Mouse (Mus musculus): ENCODE data around the gene Fam129b. TPM values are rescaled to one million over a fixed set of nuclear protein-coding genes. Genes with fewer than 3 reads are reported as not detected.
A peak's percentile ranks its signal among the peaks of the same experiment; 100 is the strongest.

Gene Fam129b
- polyA plus RNA-seq, 1 experiment from 2014 or later: 39.0 TPM

DNA sequence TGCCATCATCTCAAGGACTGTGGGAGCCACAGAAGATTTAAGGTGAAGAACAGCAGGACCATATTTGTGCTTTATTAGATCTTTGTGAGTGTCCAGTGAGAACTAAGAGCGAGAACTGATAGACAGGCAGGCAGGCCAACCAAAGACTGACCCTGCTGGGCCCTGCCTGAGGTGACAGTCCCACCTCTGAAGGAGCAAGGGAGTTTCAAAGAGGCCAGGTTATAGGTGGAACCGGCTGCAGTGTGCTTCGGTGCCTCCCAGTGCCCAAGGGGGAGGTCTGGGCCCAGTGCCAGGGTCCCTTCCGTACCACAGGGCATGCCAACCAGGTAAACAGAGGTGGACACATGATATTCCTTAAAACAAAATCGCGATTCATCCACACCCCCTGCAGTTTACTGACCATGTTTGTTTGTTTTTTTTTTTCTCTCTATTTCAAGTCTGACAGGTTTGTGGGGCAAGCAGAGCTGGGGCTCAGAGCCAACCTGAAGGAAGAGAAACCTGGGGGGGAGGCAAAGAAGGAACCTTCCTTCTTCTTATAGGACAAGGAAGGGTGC lies 6.1 kb upstream of the Fam129b start:
- Histone ChIP-seq H3K9me3 (ENCODE audit: control insufficient read depth, low read length) (no peaks in the 10 kb centered on the region), H3K27ac (replicated peaks; ENCODE audit: low read depth, low read length) (peak overlapping the region; percentile 65), H3K4me3 (ENCODE audit: low read depth, low read length) (no peak overlapping the region), H3K36me3 (ENCODE audit: control insufficient read depth, insufficient read depth, low read length) (no peaks in the 10 kb centered on the region), H3K4me1 (ENCODE audit: control insufficient read depth, insufficient read depth, low read length) (peaks cover 8% of the 10 kb centered on the region; the same call in 1 of the 2 replicates), H3K27me3 (replicated peaks; ENCODE audit: control insufficient read depth, insufficient read depth, low read length) (no peaks in the 10 kb centered on the region), H3K4me2 (ENCODE audit: low read depth, low read length) (no peak overlapping the region), H3K9ac (ENCODE audit: low read depth, low read length) (no peak overlapping the region)
- ATAC-seq (ENCODE audit: low read depth) (peak; percentile 38; the same call in 1 of the 2 replicates), DNase-seq (ENCODE audit: low spot score) (peak; percentile 59)
- WGBS: 52% methylated on average over 6 of the region's 6 CpGs

DNA sequence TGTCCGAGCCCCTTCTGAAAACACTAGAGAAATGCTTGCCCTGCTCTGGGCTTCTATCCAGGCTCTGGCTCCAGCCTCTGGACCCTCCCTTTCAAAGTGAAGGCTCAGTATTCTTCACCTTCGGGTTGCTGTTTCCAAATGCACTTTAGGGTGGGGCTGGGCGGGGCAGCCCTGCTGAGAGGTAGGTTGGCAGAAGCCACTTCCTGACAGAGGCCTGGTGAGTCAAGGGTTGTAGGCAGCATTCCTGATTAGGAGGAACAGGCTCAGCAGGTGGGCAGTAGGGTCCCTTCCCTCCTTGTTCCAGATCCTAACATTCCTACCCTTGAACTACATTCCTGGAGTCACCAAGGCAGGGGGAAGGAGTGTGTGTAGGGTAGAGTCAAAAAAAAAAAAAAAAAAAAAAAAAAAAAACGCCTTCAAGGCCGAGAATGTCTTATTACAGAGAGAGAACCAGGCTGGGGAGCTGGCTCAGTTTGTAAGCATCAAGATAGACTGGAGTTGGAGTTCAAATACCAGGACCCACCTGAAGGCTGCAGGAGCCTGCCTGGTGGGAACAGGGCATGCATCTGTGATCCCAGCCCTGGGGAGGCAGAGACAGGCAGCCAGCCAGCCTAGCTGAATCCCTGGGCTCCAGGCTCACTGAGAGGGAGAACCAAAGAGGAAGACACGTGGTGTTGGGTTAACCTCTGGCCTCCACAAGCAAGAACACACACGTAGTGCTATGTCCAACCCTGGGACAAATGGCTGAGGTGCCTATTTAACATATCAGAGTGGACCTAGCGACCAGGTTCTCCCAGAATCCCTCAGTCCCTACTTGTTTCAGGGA lies 5.4 kb upstream of the Fam129b start:
- no peak for DNase-seq (ENCODE audit: low spot score)
- no peak overlapping the region for H3K4me2 ChIP-seq (ENCODE audit: low read depth, low read length)
- 45% methylated on average over 7 of the region's 8 CpGs for WGBS
- no peaks in the 10 kb centered on the region for H3K9me3 ChIP-seq (ENCODE audit: control insufficient read depth, low read length)
- ATAC-seq (ENCODE audit: low read depth): peak; percentile 24; the same call in 1 of the 2 replicates
- no peaks in the 10 kb centered on the region for H3K36me3 ChIP-seq (ENCODE audit: control insufficient read depth, insufficient read depth, low read length)
- no peak overlapping the region for H3K4me3 ChIP-seq (ENCODE audit: low read depth, low read length)
- H3K9ac ChIP-seq (ENCODE audit: low read depth, low read length): no peak overlapping the region
- peak overlapping the region; percentile 65 for H3K27ac ChIP-seq (replicated peaks; ENCODE audit: low read depth, low read length)
- H3K27me3 ChIP-seq (replicated peaks; ENCODE audit: control insufficient read depth, insufficient read depth, low read length): no peaks in the 10 kb centered on the region
- H3K4me1 ChIP-seq (ENCODE audit: control insufficient read depth, insufficient read depth, low read length): peaks cover 12% of the 10 kb centered on the region; the same call in 1 of the 2 replicates

DNA sequence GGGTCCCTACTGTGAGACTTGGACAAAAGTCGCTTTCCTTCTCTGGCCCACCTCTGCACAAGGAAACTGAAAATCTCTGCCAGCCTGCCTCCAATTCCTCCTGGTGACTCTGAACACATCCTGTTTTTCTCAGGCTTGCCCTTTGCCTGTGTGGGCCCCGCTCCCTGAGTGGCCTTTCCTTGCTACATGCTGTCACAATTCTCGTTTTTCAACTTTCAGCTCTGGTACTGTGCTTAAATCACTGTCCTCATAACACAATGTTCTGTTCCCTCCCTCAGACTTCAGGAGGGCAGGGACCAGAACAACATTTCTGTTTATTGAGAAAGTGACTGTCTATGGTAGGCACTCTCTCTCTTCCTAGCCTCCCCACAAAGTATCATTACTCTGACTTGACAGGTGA lies 1.8 kb upstream of the Fam129b start:
- peak overlapping the region; percentile 91; the same call in 1 of the 2 replicates for H3K4me2 ChIP-seq (ENCODE audit: low read depth, low read length)
- 58% methylated on average over 3 of the region's 3 CpGs for WGBS
- no peak overlapping the region for H3K4me3 ChIP-seq (ENCODE audit: low read depth, low read length)

DNA sequence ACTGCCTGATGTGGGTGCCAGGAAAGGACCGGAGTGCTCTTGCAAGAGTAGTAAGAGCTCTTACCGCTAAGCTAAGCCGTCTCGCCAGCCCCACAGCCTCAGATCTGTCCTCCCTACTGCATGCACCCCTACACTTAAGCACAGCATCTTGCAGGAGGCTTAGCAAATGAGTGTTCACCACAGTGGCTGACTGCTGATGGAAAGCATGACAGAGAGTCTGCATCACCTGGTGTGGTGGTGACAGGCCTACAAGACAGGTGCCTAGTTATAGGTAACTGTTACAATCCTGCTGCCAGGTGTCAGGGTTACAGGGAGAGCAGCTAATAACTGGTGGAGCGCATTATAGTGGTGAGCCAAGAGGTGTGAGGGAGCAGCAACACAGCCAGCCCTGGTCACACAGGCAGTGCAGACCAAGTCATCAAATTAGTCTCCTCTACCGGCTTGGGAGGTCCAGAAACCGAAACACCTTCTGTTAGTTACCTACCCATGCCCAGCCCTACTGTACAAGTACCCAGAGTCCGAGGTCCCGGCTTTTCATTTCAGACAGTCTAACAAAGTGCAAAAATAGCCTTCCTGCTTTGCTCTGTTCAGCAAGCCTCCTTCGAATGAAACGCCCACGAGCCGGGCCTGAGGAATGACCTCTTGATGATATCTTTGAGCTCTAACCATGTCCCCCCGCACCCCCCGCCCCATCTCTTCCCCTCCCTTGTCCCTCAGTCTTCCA lies 801 bp upstream of the Fam129b start:
- peak overlapping the region; percentile 88 for H3K4me3 ChIP-seq (ENCODE audit: low read depth, low read length)
- peaks cover 44% of the 10 kb centered on the region for H3K4me1 ChIP-seq (ENCODE audit: control insufficient read depth, insufficient read depth, low read length)
- 9% methylated on average over 15 of the region's 15 CpGs for WGBS
- peak overlapping the region; percentile 91 for H3K27ac ChIP-seq (replicated peaks; ENCODE audit: low read depth, low read length)
- peak overlapping the region; percentile 91 for H3K4me2 ChIP-seq (ENCODE audit: low read depth, low read length)
- DNase-seq (ENCODE audit: low spot score) (peak; percentile 58), ATAC-seq (ENCODE audit: low read depth) (peak; percentile 17)
- H3K9me3 ChIP-seq (ENCODE audit: control insufficient read depth, low read length): no peaks in the 10 kb centered on the region
- no peaks in the 10 kb centered on the region for H3K27me3 ChIP-seq (replicated peaks; ENCODE audit: control insufficient read depth, insufficient read depth, low read length)
- peak overlapping the region; percentile 92 for H3K9ac ChIP-seq (ENCODE audit: low read depth, low read length)
- no peaks in the 10 kb centered on the region for H3K36me3 ChIP-seq (ENCODE audit: control insufficient read depth, insufficient read depth, low read length)

More for the DNA sequence above, 1.8 kb upstream of the Fam129b start:
- no peak overlapping the region for H3K9ac ChIP-seq (ENCODE audit: low read depth, low read length)
- DNase-seq (ENCODE audit: low spot score) (no peak), ATAC-seq (ENCODE audit: low read depth) (no peak)
- H3K4me1 ChIP-seq (ENCODE audit: control insufficient read depth, insufficient read depth, low read length): peaks cover 34% of the 10 kb centered on the region
- no peaks in the 10 kb centered on the region for H3K36me3 ChIP-seq (ENCODE audit: control insufficient read depth, insufficient read depth, low read length)
- no peaks in the 10 kb centered on the region for H3K9me3 ChIP-seq (ENCODE audit: control insufficient read depth, low read length)
- H3K27me3 ChIP-seq (replicated peaks; ENCODE audit: control insufficient read depth, insufficient read depth, low read length): no peaks in the 10 kb centered on the region
- H3K27ac ChIP-seq (replicated peaks; ENCODE audit: low read depth, low read length): 0 out of 2 replicates have a peak overlapping the region, but pooled peaks have one; percentile 39

DNA sequence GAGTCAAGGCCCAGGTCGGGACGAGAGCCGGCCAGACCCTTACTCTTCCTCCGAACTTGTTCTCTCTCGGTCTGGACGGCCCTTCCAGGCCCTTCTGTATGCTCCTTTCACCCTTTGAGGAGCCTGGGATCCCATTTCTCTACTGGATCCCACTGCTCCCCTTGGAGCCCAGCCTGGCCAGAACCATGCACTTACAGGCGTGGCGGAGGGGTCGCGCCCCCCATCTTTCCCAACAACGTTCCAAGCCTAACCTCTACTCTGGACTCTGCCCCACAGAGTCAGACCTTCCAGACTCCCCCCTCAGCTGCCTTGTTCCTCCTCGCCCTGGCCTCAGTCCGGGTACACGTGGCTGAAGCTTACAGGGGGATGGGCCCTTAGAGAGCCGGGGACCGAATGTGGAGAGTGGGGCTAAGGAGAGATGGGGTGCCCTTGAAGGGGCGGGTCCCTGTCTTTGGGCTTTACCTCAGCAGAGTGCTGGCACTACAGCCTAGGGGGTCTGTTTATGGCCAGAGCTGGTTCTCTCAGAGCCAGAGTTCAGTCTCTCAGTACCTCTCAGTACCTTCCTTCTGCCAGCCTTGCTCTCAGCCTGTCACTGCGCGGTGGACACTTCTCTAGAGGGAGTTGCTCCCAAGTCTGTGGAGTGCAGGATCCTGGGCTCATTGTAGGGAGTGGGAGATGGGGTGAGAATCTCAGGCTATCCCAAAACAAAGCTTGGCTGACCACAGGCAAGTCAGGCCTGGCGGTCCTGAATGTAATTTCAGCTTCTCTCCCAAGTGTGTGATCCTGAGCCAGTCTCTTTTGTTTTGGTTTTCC lies 782 bp downstream of the Fam129b start:
- 2% methylated on average over 15 of the region's 20 CpGs for WGBS
- peaks cover 59% of the 10 kb centered on the region for H3K4me1 ChIP-seq (ENCODE audit: control insufficient read depth, insufficient read depth, low read length)
- no peaks in the 10 kb centered on the region for H3K9me3 ChIP-seq (ENCODE audit: control insufficient read depth, low read length)
- H3K36me3 ChIP-seq (ENCODE audit: control insufficient read depth, insufficient read depth, low read length): no peaks in the 10 kb centered on the region
- H3K4me2 ChIP-seq (ENCODE audit: low read depth, low read length): peak overlapping the region; percentile 91
- peak overlapping the region; percentile 92 for H3K9ac ChIP-seq (ENCODE audit: low read depth, low read length)
- H3K27me3 ChIP-seq (replicated peaks; ENCODE audit: control insufficient read depth, insufficient read depth, low read length): no peaks in the 10 kb centered on the region
- H3K4me3 ChIP-seq (ENCODE audit: low read depth, low read length): peak overlapping the region; percentile 88
- peak overlapping the region; percentile 91 for H3K27ac ChIP-seq (replicated peaks; ENCODE audit: low read depth, low read length)
- ATAC-seq (ENCODE audit: low read depth) (no peak), DNase-seq (ENCODE audit: low spot score) (no peak)

DNA sequence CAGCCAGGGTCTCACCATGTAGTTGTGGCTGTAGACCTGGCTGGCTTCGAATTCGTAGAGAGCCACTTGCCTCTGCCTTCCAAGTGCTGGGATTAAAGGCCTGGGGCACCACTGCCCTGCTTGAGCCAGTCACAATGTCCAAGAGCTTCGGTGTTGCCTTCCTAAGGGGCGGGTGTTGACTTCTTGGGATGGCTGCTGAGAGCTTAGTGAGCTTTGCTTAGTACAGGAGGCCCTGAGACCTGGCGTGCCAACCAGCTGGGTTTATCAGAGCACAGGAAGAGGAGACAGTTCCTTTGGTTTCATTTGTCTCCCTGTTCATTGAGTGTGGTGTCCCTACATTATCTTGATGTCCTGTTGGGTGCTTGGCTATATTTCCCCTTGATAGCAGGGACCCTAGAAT lies 1.4 kb downstream of the Fam129b start:
- peak overlapping the region; percentile 91 for H3K4me2 ChIP-seq (ENCODE audit: low read depth, low read length)

DNA sequence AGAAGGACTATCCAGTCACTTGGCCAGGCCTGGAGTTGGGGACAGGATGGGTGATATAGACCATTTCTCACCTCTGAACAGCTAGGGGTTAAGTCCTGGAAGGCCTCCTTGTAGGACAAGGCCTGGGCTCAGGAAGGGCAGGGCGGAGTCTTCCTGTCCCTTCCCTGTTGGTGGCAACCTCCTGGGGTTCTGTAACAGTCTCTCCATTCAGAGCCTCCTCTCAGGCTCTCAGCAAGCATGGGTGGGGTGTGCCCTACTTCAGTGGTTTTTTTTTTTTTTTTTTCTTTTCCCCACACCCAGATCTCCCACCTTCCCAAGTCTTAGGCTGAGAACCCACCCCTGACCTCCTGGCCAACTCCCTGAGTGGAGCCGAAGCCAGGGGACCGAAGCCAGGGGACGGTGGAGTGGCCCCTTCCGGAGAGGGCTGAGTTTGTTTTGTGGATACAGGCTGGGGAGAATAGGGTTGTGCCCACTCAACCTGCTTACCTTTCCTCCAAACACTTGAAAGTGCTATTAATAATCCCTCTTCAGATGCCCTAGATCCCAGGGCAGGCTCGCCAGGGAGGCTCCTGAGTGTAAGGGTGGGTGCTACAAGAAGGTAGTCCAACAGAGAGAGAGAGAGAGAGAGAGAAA lies 2.0 kb downstream of the Fam129b start:
- peak overlapping the region; percentile 88 for H3K4me3 ChIP-seq (ENCODE audit: low read depth, low read length)
- 35% methylated on average over 6 of the region's 6 CpGs for WGBS
- no peaks in the 10 kb centered on the region for H3K36me3 ChIP-seq (ENCODE audit: control insufficient read depth, insufficient read depth, low read length)
- H3K4me1 ChIP-seq (ENCODE audit: control insufficient read depth, insufficient read depth, low read length): peaks cover 69% of the 10 kb centered on the region
- peak overlapping the region; percentile 91; the same call in 1 of the 2 replicates for H3K27ac ChIP-seq (replicated peaks; ENCODE audit: low read depth, low read length)
- H3K27me3 ChIP-seq (replicated peaks; ENCODE audit: control insufficient read depth, insufficient read depth, low read length): no peaks in the 10 kb centered on the region
- H3K9ac ChIP-seq (ENCODE audit: low read depth, low read length): peak overlapping the region; percentile 92
- ATAC-seq (ENCODE audit: low read depth) (no peak), DNase-seq (ENCODE audit: low spot score) (no peak)
- H3K9me3 ChIP-seq (ENCODE audit: control insufficient read depth, low read length): no peaks in the 10 kb centered on the region
- H3K4me2 ChIP-seq (ENCODE audit: low read depth, low read length): peak overlapping the region; percentile 91

More for the DNA sequence above, 1.4 kb downstream of the Fam129b start:
- Histone ChIP-seq H3K9ac (ENCODE audit: low read depth, low read length) (peak overlapping the region; percentile 92), H3K36me3 (ENCODE audit: control insufficient read depth, insufficient read depth, low read length) (no peaks in the 10 kb centered on the region), H3K27ac (replicated peaks; ENCODE audit: low read depth, low read length) (peak overlapping the region; percentile 91), H3K9me3 (ENCODE audit: control insufficient read depth, low read length) (no peaks in the 10 kb centered on the region), H3K27me3 (replicated peaks; ENCODE audit: control insufficient read depth, insufficient read depth, low read length) (no peaks in the 10 kb centered on the region), H3K4me3 (ENCODE audit: low read depth, low read length) (peak overlapping the region; percentile 88), H3K4me1 (ENCODE audit: control insufficient read depth, insufficient read depth, low read length) (peaks cover 64% of the 10 kb centered on the region)
- 24% methylated on average over 5 of the region's 5 CpGs for WGBS
- no peak for ATAC-seq (ENCODE audit: low read depth)
- DNase-seq (ENCODE audit: low spot score): no peak
